Mouse (Mus musculus): ENCODE measurements around the gene Lct. TPM values are rescaled to one million over a fixed set of nuclear protein-coding genes. Genes with fewer than 3 reads are reported as not detected.

The Lct gene
- polyA plus RNA-seq, 1 experiment from 2014 or later, result 0.07 TPM

DNA sequence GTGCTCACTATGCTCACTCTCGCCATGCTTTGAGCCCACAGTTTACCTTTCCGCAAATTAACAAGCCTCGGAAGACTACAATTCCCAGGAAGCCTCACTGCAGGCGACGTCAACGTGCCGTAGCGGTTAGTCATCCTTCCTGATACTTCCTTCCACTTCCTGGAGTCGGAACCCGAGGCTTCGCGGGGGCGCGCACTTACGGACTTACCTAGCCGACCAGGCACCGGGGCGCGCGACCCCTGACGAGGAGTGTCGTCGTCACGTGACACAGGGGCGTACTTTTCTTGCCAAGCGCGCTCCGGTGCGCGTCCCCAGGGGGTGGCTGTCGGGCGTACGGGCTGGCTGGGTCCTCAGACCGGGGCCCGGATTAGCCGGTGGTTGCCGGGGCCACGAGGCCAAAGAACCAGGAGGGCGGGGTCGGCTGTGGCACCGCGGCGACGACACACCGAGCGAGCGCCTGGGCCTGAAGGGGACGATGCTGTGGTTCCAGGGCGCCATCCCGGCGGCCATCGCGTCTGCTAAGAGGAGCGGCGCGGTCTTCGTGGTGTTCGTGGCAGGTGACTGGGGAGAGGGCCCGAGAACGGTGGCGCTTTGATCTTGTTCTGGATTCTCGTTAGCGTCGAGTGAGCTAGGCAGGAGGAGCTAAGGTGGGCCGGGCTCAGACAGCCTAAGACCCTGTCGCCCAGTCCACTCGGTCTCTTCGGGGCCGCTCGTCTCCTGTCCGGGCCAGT lies 84.0 kb downstream of the Lct start:
- Histone ChIP-seq H3K36me3 (no peaks in the 10 kb centered on the region), H3K9ac (peak overlapping the region; percentile 45), H3K27me3 (no peaks in the 10 kb centered on the region), H3K9me3 (replicated peaks) (no peaks in the 10 kb centered on the region), H3K4me3 (replicated peaks) (peak overlapping the region; percentile 58), H3K4me1 (peaks cover 7% of the 10 kb centered on the region; the same call in 1 of the 2 replicates), H3K27ac (replicated peaks) (peak overlapping the region; percentile 72), H3K4me2 (replicated peaks) (peak overlapping the region; percentile 86)
- WGBS, result under 1% methylated on average over 71 of the region's 71 CpGs
- ATAC-seq (ENCODE audit: insufficient number of reproducible peaks, low FRiP score, low TSS enrichment, low read depth), result peak; percentile 93

- Histone ChIP-seq H3K4me1 (peaks cover 7% of the 10 kb centered on the region; the same call in 1 of the 2 replicates), H3K9me3 (replicated peaks) (no peaks in the 10 kb centered on the region), H3K4me3 (replicated peaks) (peak within 1 kb of the TSS; percentile 58), H3K9ac (peak within 1 kb of the TSS; percentile 45), H3K27ac (replicated peaks) (peak within 1 kb of the TSS; percentile 72), H3K4me2 (replicated peaks) (peak within 1 kb of the TSS; percentile 86), H3K27me3 (no peaks in the 10 kb centered on the region), H3K36me3 (no peaks in the 10 kb centered on the region)
- WGBS, result 9% methylated on average over 10 of the region's 10 CpGs
- peak; percentile 9; the same call in 1 of the 2 replicates for ATAC-seq (ENCODE audit: insufficient number of reproducible peaks, low FRiP score, low TSS enrichment, low read depth)
Observed at GRCm38 (mm10) chr1:128243627-128243995, 84.5 kb downstream of the Lct start, which contains the start of gene Ubxn4. Ubxn4 (plus strand) TSS chr1:128243964.

DNA sequence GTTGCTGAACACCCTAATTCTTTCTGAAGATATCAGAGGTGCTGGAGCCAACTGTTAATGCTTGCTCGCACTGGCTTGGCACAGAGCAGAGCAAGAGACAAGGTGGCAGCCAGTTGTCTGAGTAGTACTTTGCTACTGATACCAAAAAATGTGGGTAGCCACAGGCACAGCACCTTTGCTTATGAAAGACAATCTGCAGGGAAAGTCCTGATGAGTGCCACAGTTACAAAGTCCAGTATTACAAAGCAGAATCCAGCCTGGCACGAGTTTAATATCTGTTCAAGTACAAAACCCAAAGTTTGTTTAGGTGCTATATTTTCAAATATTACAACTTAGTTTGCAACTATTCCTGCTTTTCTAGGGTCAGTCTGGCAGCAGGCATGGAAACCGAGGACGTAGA lies 92.9 kb downstream of the Lct start:
- H3K4me3 ChIP-seq (replicated peaks), result no peak overlapping the region
- no peak for ATAC-seq (ENCODE audit: insufficient number of reproducible peaks, low FRiP score, low TSS enrichment, low read depth)

More for the DNA sequence above, 92.9 kb downstream of the Lct start:
- Histone ChIP-seq H3K27me3 (no peaks in the 10 kb centered on the region), H3K9ac (no peak overlapping the region), H3K4me2 (replicated peaks) (no peak overlapping the region), H3K27ac (replicated peaks) (no peak overlapping the region), H3K9me3 (replicated peaks) (no peaks in the 10 kb centered on the region), H3K36me3 (peaks cover 59% of the 10 kb centered on the region), H3K4me1 (no peaks in the 10 kb centered on the region)
- 96% methylated on average over 4 of the region's 4 CpGs for WGBS

Other genes starting within 250 kb of the Lct start
- gene Zranb3, start 225.3 kb downstream of the Lct start, polyA plus RNA-seq (2015; fragmentation: Nextera tagmentation; extraction: Ambion mirVana), result 6.4 and 6.9 TPM in 2 replicates
- gene R3hdm1, start 225.0 kb downstream of the Lct start, polyA plus RNA-seq (2015; fragmentation: Nextera tagmentation; extraction: Ambion mirVana), result 60.4 and 63.7 TPM in 2 replicates
- 69.1 and 84.7 TPM in 2 replicates for gene Ubxn4, start 84.4 kb downstream of the Lct start, polyA plus RNA-seq (2015; fragmentation: Nextera tagmentation; extraction: Ambion mirVana)
- gene Mcm6, start 31.3 kb upstream of the Lct start, polyA plus RNA-seq (2015; fragmentation: Nextera tagmentation; extraction: Ambion mirVana), result 175 and 183 TPM in 2 replicates
- 134 and 139 TPM in 2 replicates for gene Dars, start 89.0 kb upstream of the Lct start, polyA plus RNA-seq (2015; fragmentation: Nextera tagmentation; extraction: Ambion mirVana)